9 mouse cellular contexts compared by ENCODE assay signal in the genomic region with DNA sequence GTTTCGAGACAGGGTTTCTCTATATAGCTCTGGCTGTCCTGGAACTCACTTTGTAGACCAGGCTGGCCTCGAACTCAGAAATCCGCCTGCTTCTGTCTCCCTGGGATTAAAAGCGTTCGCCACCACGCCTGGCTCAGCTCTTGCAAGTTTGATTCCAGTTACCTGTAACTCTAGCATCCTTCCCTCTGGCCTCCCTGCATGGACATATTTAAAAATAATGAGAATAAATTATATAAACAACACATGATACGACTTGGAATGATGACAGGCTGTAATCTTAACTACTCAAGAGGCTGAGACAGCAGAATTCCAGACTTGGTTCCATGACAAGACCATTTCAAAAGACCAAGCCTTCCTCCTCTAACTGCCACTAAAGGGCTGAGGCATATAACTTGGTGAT. TPM values are rescaled to one million over a fixed set of nuclear protein-coding genes. Genes with fewer than 3 reads are reported as not detected.
DNase-seq lines count a peak whose midpoint lies in the region; ATAC-seq and TF ChIP-seq lines count a peak whose summit lies in the region.
"Had no signal": no experiment of that assay in that cellular context is flagged by ENCODE, and none has a peak within 500 bp of the region (broad histone marks: within the 10 kb centered on the region; RNA-seq: fewer than 3 reads in every experiment).

No protein-coding gene starts in this region.

- H3K4me2 ChIP-seq in heart, embryonic 16.5 days (ENCODE audit: low read depth, low read length), result no peak overlapping the region
- no peak overlapping the region for H3K4me2 ChIP-seq in forebrain, postnatal 0 days (ENCODE audit: low read depth)

- H3K27ac ChIP-seq in heart, embryonic 16.5 days (ENCODE audit: low read length), result peak overlapping the region; percentile 86
- H3K27ac ChIP-seq in forebrain, postnatal 0 days (ENCODE audit: low read depth, low read length), result peak overlapping the region; percentile 87; the same call in 1 of the 2 replicates
- H3K27ac ChIP-seq in macrophage, result 0 out of 2 replicates have a peak overlapping the region, but pooled peaks have one; percentile 94

- no peak for TF ChIP-seq CTCF in forebrain, postnatal 0 days (IDR thresholded peaks at IDR 0.05; ENCODE audit: low read depth)

- WGBS in heart, embryonic 16.5 days, result 69% methylated on average over 7 of the region's 7 CpGs
- WGBS in forebrain, postnatal 0 days, result 51% methylated on average over 7 of the region's 7 CpGs
- WGBS in macrophage (ENCODE audit: missing documents), result 83% methylated on average over 7 of the region's 7 CpGs

- no peak overlapping the region for H3K4me3 ChIP-seq in heart, embryonic 16.5 days (ENCODE audit: low read length)
- no peak overlapping the region for H3K4me3 ChIP-seq in forebrain, postnatal 0 days (ENCODE audit: low read depth, low read length)
- H3K4me3 ChIP-seq in macrophage (ENCODE audit: inconsistent target), result no peak overlapping the region

- no peaks in the 10 kb centered on the region for H3K79me2 ChIP-seq in macrophage (ENCODE audit: inconsistent target)

- no peaks in the 10 kb centered on the region for H3K36me3 ChIP-seq in heart, embryonic 16.5 days (ENCODE audit: control insufficient read depth, insufficient read depth)
- no peaks in the 10 kb centered on the region for H3K36me3 ChIP-seq in forebrain, postnatal 0 days (ENCODE audit: insufficient read depth)
- no peaks in the 10 kb centered on the region for H3K36me3 ChIP-seq in macrophage (ENCODE audit: inconsistent target)

- no peaks in the 10 kb centered on the region for H3K9me3 ChIP-seq in heart, embryonic 16.5 days (replicated peaks; ENCODE audit: control insufficient read depth, low read length)
- no peaks in the 10 kb centered on the region for H3K9me3 ChIP-seq in forebrain, postnatal 0 days (ENCODE audit: low read length)

- H3K4me1 ChIP-seq in heart, embryonic 16.5 days (ENCODE audit: control insufficient read depth, insufficient read depth, low read length), result no peaks in the 10 kb centered on the region
- H3K4me1 ChIP-seq in forebrain, postnatal 0 days (ENCODE audit: insufficient read depth), result no peaks in the 10 kb centered on the region

- no peak for DNase-seq in heart, postnatal 14 days
- DNase-seq in Muller cell, postnatal 12 days (ENCODE audit: inconsistent ontology term), result peak; percentile 79
- DNase-seq in forebrain, postnatal 0 days, result no peak
- no peak for DNase-seq in spleen, postnatal 10 days (ENCODE audit: low spot score in 2 of 2)
- DNase-seq in cerebellum, postnatal 25 days, result no peak
- DNase-seq: cerebellum, adult 9-10 months had no signal

- ATAC-seq in heart, embryonic 16.5 days (replicated peaks; ENCODE audit: extremely low read depth, insufficient read depth, low FRiP score), result no peak
- no peak for ATAC-seq in forebrain, postnatal 0 days
- no peak for ATAC-seq in activated CD4-positive, CD25-positive, alpha-beta regulatory T cell, adult 4 months

- intact Hi-C loops in heart, postnatal 14 days (cut with DNase I), result no loop called here

- H3K27me3 ChIP-seq in heart, embryonic 16.5 days (ENCODE audit: control insufficient read depth, insufficient read depth, low read length), result no peaks in the 10 kb centered on the region
- H3K27me3 ChIP-seq in forebrain, postnatal 0 days (ENCODE audit: insufficient read depth, low read length), result no peaks in the 10 kb centered on the region

- peak overlapping the region; percentile 23 for H3K9ac ChIP-seq in heart, embryonic 16.5 days (ENCODE audit: low read length)
- no peak overlapping the region for H3K9ac ChIP-seq in forebrain, postnatal 0 days

RNA-seq across cellular contexts. Expression of a gene that starts 8.2 kb away (rescaled TPM):
- 36.5 and 39.9 TPM in 2 replicates for polyA plus RNA-seq in heart, embryonic 16.5 days (2015; fragmentation: Nextera tagmentation; extraction: Ambion mirVana)
- 1 to 10 TPM; 1.7 to 3.4 TPM for total RNA-seq in heart, postnatal 14 days (2021)
- 4.2 and 9.1 TPM in 2 replicates for total RNA-seq in forebrain, postnatal 0 days (2014; rRNA removed)
- polyA plus RNA-seq in forebrain, postnatal 0 days (2015; fragmentation: Nextera tagmentation; extraction: Ambion mirVana), result 4.4 and 5.0 TPM in 2 replicates
- total RNA-seq in macrophage (2018; cell fraction: chromatin; rRNA removed), result 10 to 100 TPM in 2 of 26 experiments, 1 to 10 TPM in 14, under 1 TPM in 8, not detected in 2; 0.30 to 12.9 (median 1.6) TPM
- total RNA-seq in macrophage (2018; cell fraction: cytosol; rRNA removed), result 1 to 10 TPM in 12 of 26 experiments, under 1 TPM in 14; 0.27 to 3.4 (median 0.82) TPM
- 1 to 10 TPM in 10 of 26 experiments, under 1 TPM in 14, not detected in 2; 0.25 to 7.8 (median 0.80) TPM for total RNA-seq in macrophage (2018; cell fraction: nucleus; rRNA removed)
- polyA plus RNA-seq in macrophage (2018), result 0.26 to 3.5 TPM (median 2.9 TPM) in 3 replicates
- 10 to 100 TPM; 10.4 to 15.4 TPM for polyA plus RNA-seq in activated CD4-positive, CD25-positive, alpha-beta regulatory T cell, adult 4 months (2017; shearing (Covaris generic))

RNA-seq across cellular contexts. Expression of a gene that starts 34.6 kb away (rescaled TPM):
- 420 and 513 TPM in 2 replicates for polyA plus RNA-seq in heart, embryonic 16.5 days (2015; fragmentation: Nextera tagmentation; extraction: Ambion mirVana)
- total RNA-seq in heart, postnatal 14 days (2021), result 100 to 1,000 TPM; 590 to 604 TPM
- total RNA-seq in forebrain, postnatal 0 days (2014; rRNA removed), result 784 and 1,295 TPM in 2 replicates
- polyA plus RNA-seq in forebrain, postnatal 0 days (2015; fragmentation: Nextera tagmentation; extraction: Ambion mirVana), result 481 and 630 TPM in 2 replicates
- 100 to 1,000 TPM in 3 of 26 experiments, 10 to 100 TPM in 23; 30.7 to 242 (median 63.9) TPM for total RNA-seq in macrophage (2018; cell fraction: chromatin; rRNA removed)
- 1,000 to 10,000 TPM in 9 of 26 experiments, 100 to 1,000 TPM in 17; 488 to 1,366 (median 810) TPM for total RNA-seq in macrophage (2018; cell fraction: cytosol; rRNA removed)
- total RNA-seq in macrophage (2018; cell fraction: nucleus; rRNA removed), result 100 to 1,000 TPM in 24 of 26 experiments, 10 to 100 TPM in 2; 69.8 to 283 (median 141) TPM
- polyA plus RNA-seq in macrophage (2018), result 353 to 1,289 TPM (median 973 TPM) in 3 replicates
- polyA plus RNA-seq in activated CD4-positive, CD25-positive, alpha-beta regulatory T cell, adult 4 months (2017; shearing (Covaris generic)), result 100 to 1,000 TPM; 869 to 969 TPM

RNA-seq across cellular contexts. Expression of a gene that starts 56.9 kb away (rescaled TPM):
- 1.9 and 2.2 TPM in 2 replicates for polyA plus RNA-seq in heart, embryonic 16.5 days (2015; fragmentation: Nextera tagmentation; extraction: Ambion mirVana)
- total RNA-seq in heart, postnatal 14 days (2021), result 1 to 10 TPM; 1.8 to 3.1 TPM
- total RNA-seq in forebrain, postnatal 0 days (2014; rRNA removed), result 10.2 and 16.9 TPM in 2 replicates
- polyA plus RNA-seq in forebrain, postnatal 0 days (2015; fragmentation: Nextera tagmentation; extraction: Ambion mirVana), result 14.4 and 18.2 TPM in 2 replicates
- 10 to 100 TPM in 6 of 26 experiments, 1 to 10 TPM in 19, under 1 TPM in 1; 0.67 to 21.3 (median 6.8) TPM for total RNA-seq in macrophage (2018; cell fraction: chromatin; rRNA removed)
- 1 to 10 TPM in 25 of 26 experiments, under 1 TPM in 1; 0.48 to 6.3 (median 2.9) TPM for total RNA-seq in macrophage (2018; cell fraction: cytosol; rRNA removed)
- total RNA-seq in macrophage (2018; cell fraction: nucleus; rRNA removed), result 10 to 100 TPM in 9 of 26 experiments, 1 to 10 TPM in 17; 2.6 to 33.1 (median 6.9) TPM
- 1.5 to 7.7 TPM (median 2.0 TPM) in 3 replicates for polyA plus RNA-seq in macrophage (2018)
- polyA plus RNA-seq in activated CD4-positive, CD25-positive, alpha-beta regulatory T cell, adult 4 months (2017; shearing (Covaris generic)), result 10 to 100 TPM; 10.6 to 14.6 TPM
